Mouse (Mus musculus) liver, postnatal 0 days (tissue): ENCODE results near the gene Cyp2u1.

ENCODE experiments used
- CTCF ChIP-seq: sonication (generic); IDR thresholded peaks from 2 replicates; pipeline ENCODE4 v1.5.1; 2016; ENCODE audit warnings: antibody characterized with exemption, low read depth
- EP300 ChIP-seq: IDR thresholded peaks from 2 replicates; pipeline ENCODE4 v1.6.1; 2016; ENCODE audit warnings: antibody characterized with exemption, low read depth, mild to moderate bottlenecking

- TF ChIP-seq CTCF (no peak), EP300 (no peak)
Measured at GRCm38 (mm10) chr3:131246579-131247046, 56.4 kb downstream of the Cyp2u1 start.
